Mouse (Mus musculus) CH12F3 (cell line): ENCODE results near the gene Kcnmb3.

Source experiments
- in situ Hi-C: fragments of 300-500 bp; cut with MboI; formaldehyde crosslinking; loops from 2 replicates; pipeline ENCODE4 v1.14.3; 2020; ENCODE audit warnings: low sequenced_read_pairs

The Kcnmb3 gene

GRCm38 (mm10) chr3:32492097-32493090, at the start of gene Kcnmb3:
Gene Kcnmb3, minus strand, starts transcription at chr3:32492231.
- in situ Hi-C loops: no loop called here

GRCm38 (mm10) chr3:32538091-32538490, 46.1 kb upstream of the Kcnmb3 start:
- in situ Hi-C loops: no loop called here

GRCm38 (mm10) chr3:32537556-32537955, 45.5 kb upstream of the Kcnmb3 start:
- in situ Hi-C loops: no loop called here

DNA sequence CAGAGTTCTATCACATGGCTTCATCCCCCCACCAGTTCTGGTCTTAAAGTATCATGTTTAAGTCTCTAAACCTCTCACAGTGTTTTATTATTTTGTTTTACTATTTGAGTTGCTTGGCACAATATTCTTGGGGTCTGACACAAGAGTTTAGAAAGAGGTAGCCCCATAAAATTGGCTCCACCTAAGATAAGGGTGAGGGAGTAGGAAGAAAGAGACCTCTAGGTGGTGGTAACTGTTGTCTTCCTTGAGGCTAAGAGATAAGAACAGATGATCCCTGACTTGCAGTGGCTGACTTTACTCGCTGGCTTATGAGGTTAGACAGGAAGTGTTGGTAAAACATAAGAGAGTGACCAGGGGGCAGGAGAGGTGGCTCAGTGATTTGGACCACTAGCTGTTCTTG, 43.7 kb upstream of the Kcnmb3 start:
- in situ Hi-C loops: no loop called here

- in situ Hi-C loops: no loop called here
These were observed 38.0 kb upstream of the Kcnmb3 start for GRCm38 (mm10) chr3:32530041-32530440.

DNA sequence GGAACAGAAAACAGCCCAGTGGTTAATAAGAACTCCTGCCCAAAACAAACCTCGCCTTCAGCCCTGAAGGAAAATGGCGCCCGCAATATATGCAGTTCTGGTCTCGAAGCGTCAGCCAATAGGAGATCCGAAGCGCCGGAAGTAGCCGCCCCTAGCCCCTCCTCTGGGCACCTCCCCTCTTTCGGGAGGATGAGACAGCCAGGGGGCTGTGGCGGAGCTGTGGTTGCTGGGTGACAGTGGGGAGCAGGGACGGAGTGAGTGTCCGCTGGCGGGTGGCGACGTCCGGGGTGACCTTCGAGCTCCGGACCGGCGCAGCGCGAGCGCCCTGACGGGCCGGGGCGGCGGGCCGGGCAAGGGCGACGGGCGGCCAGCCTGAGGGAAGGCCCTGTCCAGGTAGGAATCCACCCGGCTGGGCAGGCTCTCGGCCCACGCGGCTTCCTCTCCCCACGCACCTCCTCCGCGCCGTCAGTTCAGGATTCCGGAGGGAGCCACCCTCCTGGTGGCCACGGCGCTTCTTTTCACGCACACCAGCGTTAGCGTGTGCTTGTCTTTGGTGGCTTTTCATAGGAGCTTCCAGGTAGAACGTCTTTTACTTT, 37.4 kb upstream of the Kcnmb3 start, which contains the start of gene Mfn1:
Gene Mfn1 (plus strand): TSS at position 163 of the 596 bp plus-strand sequence.
- in situ Hi-C loops: no loop called here

DNA sequence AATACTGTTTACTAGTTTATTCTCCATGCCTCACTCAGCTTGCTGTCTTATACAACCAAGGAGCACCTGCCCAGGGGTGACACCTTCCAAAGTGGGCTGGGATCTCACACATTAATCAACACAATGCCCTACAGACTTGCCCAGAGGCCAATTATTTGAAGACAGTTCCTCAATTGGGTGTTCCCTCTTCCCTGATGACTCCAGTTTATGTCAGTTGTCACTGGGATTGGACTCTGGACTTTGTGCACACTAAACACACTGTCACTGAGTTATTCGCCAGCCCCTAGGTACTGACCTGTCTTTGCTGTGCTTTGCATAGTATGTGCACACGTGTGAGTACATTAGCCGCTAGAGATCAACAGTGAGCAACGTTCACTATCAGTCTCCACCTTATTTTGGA, 35.1 kb upstream of the Kcnmb3 start:
- in situ Hi-C loops: no loop called here

GRCm38 (mm10) chr3:32513528-32513927, 21.5 kb upstream of the Kcnmb3 start:
- in situ Hi-C loops: no loop called here

GRCm38 (mm10) chr3:32512686-32513284, 20.8 kb upstream of the Kcnmb3 start:
- in situ Hi-C loops: no loop called here

DNA sequence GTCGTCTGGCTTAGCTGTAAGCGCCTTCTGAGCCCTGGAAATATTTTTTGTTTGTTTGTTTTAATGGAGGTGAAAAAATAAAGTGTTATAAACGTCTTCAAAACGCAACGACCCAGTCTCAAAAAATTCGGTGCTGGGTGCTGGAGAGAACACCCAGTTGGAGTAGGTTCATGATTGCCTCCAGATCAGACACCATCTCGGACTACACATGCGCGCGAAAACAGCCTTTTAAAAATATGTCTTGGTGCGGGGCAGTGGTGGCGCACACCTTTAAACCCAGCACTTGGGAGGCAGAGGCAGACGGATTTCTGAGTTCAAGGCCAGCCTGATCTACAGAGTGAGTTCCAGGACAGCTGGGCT, 19.1 kb upstream of the Kcnmb3 start:
- in situ Hi-C loops: no loop called here

DNA sequence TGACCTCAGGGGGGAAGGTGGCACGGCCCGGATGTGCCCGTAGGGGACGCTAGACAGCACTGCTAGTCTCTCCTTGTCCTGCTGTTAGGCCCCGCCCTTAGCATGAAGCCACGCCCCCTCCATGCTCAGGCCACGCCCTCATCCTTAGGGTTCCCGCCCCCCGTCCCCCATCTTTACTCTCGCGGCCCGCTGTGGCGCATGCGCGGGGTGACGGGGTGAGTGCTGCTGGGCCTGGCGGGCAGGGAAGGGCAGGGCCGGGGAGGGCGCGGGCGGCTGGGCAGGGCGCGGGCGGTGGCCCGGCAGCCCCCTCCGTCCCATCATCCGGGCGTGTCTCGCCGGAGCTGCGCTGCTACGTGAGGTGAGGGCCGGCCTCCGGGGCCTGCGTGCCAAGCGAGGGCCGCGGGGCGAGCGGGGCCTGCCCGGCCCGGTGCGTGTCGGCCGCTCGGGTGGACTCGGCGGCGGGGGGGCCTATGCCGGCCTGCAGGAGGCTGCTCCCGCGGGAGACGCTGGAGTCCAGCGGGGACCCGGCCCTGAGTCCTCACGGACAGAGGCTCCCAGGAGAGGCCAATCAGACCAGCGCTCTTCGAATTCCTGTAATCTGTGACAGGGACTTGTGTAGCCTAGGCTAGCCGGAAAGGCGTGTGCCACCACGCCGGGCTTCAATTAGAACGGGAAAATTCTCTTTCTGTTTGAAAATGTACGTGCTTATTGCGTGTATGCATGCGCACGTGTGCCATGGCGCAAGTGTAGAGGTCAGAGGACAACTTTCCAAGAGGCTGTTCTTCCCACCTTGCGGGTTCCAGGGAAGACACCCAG, 18.6 kb upstream of the Kcnmb3 start:
- in situ Hi-C loops: no loop called here

DNA sequence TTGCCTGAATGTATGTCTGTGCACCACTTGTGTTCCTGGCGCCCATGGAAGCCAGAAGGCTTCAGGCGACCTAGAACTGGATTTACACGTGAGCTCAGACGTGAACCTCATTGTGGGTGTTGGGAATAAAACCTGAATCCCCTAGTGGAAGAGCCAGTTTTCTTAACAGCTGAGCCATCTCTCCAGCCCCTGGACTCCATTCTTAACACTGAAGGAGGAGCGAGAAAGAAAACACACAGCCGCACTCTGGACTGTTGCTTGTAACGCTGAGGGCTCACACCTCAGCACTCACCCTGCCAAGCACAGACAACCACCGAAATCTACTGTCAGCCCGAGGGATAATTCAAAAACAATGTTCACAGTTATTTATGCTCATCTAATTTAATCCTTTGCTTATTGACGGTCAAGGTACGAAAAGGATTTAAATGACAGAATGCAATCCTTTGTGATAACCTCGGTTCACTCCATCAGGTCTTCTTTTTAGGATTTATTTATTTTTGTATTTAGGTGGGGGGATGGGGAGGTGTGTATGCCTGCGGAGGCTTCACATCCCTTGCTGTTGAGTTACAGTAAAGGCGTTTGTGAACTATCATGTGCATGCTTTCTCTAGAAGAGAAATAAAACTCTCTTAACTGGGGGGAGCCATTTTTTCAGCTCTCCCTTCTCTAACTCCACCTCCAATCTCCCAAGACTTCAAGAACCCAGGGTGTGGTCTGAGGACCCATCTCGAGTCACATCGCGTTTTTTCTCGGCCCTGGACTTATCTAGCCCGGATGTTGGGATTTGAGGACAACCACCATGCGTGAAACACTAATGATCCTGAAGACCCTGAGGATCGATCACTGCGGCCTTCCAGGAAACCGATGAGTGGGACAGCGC, 17.7 kb upstream of the Kcnmb3 start, which contains the start of gene Zfp639:
Gene Zfp639 (plus strand): TSS at position 764 of the 879 bp plus-strand sequence.
- in situ Hi-C loops: no loop called here

DNA sequence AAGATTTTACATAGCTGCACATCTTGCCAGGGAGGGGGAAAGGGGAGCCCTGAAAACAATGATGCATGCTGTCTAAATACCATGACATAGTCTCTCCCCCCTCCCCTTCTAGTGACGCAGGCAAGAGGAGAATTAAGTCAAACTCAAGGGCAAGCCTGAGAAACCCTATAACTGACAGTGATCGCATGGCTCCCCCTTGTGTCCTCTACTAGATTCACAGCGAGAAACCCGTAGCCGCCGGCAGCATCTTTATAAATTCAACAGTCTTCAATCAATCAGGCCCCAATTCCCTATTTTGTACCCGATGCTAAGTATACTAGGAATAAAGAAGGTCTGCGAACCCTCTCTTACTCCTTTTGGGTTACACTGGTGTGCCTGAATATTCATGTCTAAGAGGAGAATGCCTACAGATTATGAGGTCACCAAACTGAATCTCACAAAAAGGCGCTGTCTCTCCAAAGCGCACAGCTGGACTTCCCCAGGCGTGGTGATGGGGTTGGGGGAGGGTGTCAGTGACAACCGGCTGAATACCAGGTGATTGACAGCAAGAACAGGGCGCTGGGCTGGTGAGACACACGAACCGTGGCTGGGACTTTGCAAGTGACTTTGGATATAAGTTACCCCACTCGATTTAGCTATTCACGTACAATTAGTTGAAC, 16.8 kb upstream of the Kcnmb3 start:
- in situ Hi-C loops: no loop called here

- in situ Hi-C loops: no loop called here
These were observed 14.6 kb upstream of the Kcnmb3 start for GRCm38 (mm10) chr3:32506366-32507225.

DNA sequence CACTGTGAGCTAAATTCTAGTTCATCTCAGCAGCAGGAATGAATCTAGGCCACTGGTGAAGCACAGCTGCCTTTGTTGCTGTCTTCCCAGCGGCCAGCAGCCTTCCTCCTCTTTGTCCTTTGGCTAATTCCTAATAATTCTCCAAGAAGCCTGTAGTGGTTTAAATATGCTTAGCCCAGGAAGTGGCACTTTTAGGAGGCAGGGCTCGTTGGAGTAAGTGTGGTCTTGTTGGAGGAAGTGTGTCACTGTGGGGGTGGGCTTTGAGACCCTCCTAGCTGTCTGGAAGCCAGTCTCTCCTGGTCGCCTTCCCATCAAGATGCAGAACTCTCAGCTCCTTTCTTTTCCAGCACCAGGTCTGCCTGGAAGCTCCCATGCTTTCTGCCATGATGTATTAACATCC, 13.8 kb upstream of the Kcnmb3 start:
- in situ Hi-C loops: no loop called here

DNA sequence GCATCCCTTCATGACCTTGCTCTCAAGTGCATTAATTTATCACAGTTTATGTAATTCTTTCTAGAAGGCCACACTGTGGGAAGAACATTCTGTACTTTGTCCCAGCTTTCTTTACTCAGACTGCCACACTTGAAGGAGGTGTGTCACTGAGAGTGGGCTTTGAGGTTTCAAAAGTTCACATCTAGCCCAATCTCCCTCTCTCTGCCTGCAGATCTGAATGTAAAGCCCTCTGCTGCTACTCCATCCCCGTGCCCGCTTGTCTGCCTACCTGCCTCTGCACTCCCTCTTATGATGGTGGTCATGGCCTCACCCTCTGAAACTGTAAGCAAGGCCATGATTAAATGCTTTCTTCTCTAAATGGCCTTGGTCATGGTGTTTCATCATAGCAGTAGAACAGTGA, 8.3 kb upstream of the Kcnmb3 start:
- in situ Hi-C loops: loop anchor here (5.0 kb wide), 1 partner anchor 153 kb away; no protein-coding TSS in a partner anchor

DNA sequence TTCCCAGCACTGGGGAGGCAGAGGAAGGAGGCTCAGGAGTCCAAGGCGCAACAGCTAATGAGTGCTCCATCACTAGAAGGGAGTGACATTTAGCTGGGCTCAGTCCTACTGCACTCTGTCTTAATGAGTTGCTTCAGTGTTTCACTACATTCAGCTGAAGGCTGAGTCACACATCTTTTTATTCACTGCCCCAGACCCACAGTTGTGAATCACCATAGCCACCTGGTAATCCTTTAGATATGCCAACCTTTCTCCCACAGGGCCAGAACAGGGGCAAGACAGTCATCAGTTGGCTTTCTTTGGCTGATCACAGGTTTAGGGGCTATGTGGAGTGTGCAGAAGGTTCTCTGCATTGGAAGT, 4.7 kb upstream of the Kcnmb3 start:
- in situ Hi-C loops: no loop called here
